ENCODE assay signal across 8 mouse cellular contexts in the genomic region with DNA sequence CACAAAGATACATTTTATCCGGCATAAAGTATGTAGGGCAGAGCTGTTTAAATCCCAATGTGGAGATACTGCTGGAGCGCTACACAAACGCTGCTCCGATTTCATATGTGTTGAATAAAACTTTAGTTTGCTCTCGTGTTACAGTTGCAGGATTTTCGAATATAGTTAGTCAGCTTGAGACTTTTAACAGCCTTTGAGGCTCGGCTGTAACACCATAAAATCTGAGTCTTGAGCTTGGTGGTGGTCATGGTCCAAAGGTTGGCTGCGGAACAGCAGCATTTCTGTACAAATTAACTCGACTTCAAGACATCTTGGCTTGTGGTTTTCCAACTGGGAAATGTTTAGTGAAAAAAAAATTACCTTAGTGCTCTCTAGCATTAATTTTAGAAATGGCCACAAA. TPM values are rescaled to one million over a fixed set of nuclear protein-coding genes. Genes with fewer than 3 reads are reported as not detected.
A peak's percentile ranks its signal among the peaks of the same experiment; 100 is the strongest.
DNase-seq lines count a peak whose midpoint lies in the region; ATAC-seq lines count a peak whose summit lies in the region.

No protein-coding gene starts in this region.

- no peak for ATAC-seq in lung, embryonic 15.5 days (ENCODE audit: borderline replicate concordance, extremely low read depth, low FRiP score, low TSS enrichment)
- no peak for ATAC-seq in heart, embryonic 15.5 days (replicated peaks; ENCODE audit: insufficient number of reproducible peaks, insufficient read depth, low FRiP score, low read depth)
- ATAC-seq in stomach, embryonic 14.5 days (ENCODE audit: insufficient number of reproducible peaks, insufficient read depth, low FRiP score, low read depth) = no peak
- no peak for ATAC-seq in megakaryocyte progenitor cell, adult 5-6 weeks (replicated peaks; ENCODE audit: poor library complexity)

- H3K27ac ChIP-seq in lung, embryonic 15.5 days = peak overlapping the region; percentile 45; the same call in 1 of the 2 replicates
- peak overlapping the region; percentile 21; the same call in 1 of the 2 replicates for H3K27ac ChIP-seq in heart, embryonic 15.5 days
- peak overlapping the region; percentile 86 for H3K27ac ChIP-seq in stomach, embryonic 14.5 days (ENCODE audit: low read length)

- WGBS in lung, embryonic 15.5 days = 28% methylated on average over 9 of the region's 9 CpGs
- WGBS in heart, embryonic 15.5 days = 24% methylated on average over 9 of the region's 9 CpGs
- WGBS in stomach, embryonic 14.5 days = 21% methylated on average over 9 of the region's 9 CpGs

- H3K9ac ChIP-seq in lung, embryonic 15.5 days = 0 out of 2 replicates have a peak overlapping the region, but pooled peaks have one; percentile 10
- H3K9ac ChIP-seq in heart, embryonic 15.5 days = peak overlapping the region; percentile 81
- H3K9ac ChIP-seq in stomach, embryonic 14.5 days (replicated peaks; ENCODE audit: low read depth, low read length) = peak overlapping the region; percentile 92

- no peaks in the 10 kb centered on the region for H3K27me3 ChIP-seq in lung, embryonic 15.5 days
- H3K27me3 ChIP-seq in heart, embryonic 15.5 days = no peaks in the 10 kb centered on the region
- no peaks in the 10 kb centered on the region for H3K27me3 ChIP-seq in stomach, embryonic 14.5 days (ENCODE audit: control insufficient read depth, insufficient read depth, low read length)

- H3K4me1 ChIP-seq in lung, embryonic 15.5 days = peaks cover 4% of the 10 kb centered on the region; the same call in 1 of the 2 replicates
- H3K4me1 ChIP-seq in heart, embryonic 15.5 days (replicated peaks) = peaks cover 10% of the 10 kb centered on the region; the same call in 1 of the 2 replicates
- H3K4me1 ChIP-seq in stomach, embryonic 14.5 days (ENCODE audit: control insufficient read depth, insufficient read depth, low read length) = peaks cover 7% of the 10 kb centered on the region; the same call in 1 of the 2 replicates

- H3K9me3 ChIP-seq in lung, embryonic 15.5 days = no peaks in the 10 kb centered on the region
- no peaks in the 10 kb centered on the region for H3K9me3 ChIP-seq in heart, embryonic 15.5 days (replicated peaks)
- H3K9me3 ChIP-seq in stomach, embryonic 14.5 days (ENCODE audit: control insufficient read depth, low read depth, low read length) = no peaks in the 10 kb centered on the region

- H3K36me3 ChIP-seq in lung, embryonic 15.5 days = no peaks in the 10 kb centered on the region
- no peaks in the 10 kb centered on the region for H3K36me3 ChIP-seq in heart, embryonic 15.5 days
- no peaks in the 10 kb centered on the region for H3K36me3 ChIP-seq in stomach, embryonic 14.5 days (ENCODE audit: control insufficient read depth, insufficient read depth, low read length)

- H3K4me3 ChIP-seq in lung, embryonic 15.5 days = peak overlapping the region; percentile 93
- peak overlapping the region; percentile 72 for H3K4me3 ChIP-seq in heart, embryonic 15.5 days
- peak overlapping the region; percentile 89 for H3K4me3 ChIP-seq in stomach, embryonic 14.5 days (ENCODE audit: low read depth, low read length)

- DNase-seq in lung, postnatal 4 days = no peak
- DNase-seq in kidney, postnatal 4 days = peak; percentile 35 to 62
- no peak for DNase-seq in layer of hippocampus, adult 9-11 months
- no peak for DNase-seq in MN1 (ENCODE audit: low spot score)

- H3K4me2 ChIP-seq in lung, embryonic 15.5 days = peak overlapping the region; percentile 55
- H3K4me2 ChIP-seq in heart, embryonic 15.5 days = peak overlapping the region; percentile 85
- H3K4me2 ChIP-seq in stomach, embryonic 14.5 days (replicated peaks; ENCODE audit: low read depth, low read length) = peak overlapping the region; percentile 75

RNA-seq across cellular contexts. Expression of gene Myo6, which starts 0.9 kb away (rescaled TPM):
- polyA plus RNA-seq in lung, embryonic 15.5 days (2015; fragmentation: Nextera tagmentation; extraction: Ambion mirVana) = 26.6 and 28.2 TPM in 2 replicates
- 9.6 and 10.2 TPM in 2 replicates for polyA plus RNA-seq in heart, embryonic 15.5 days (2015; fragmentation: Nextera tagmentation; extraction: Ambion mirVana)
- polyA plus RNA-seq in stomach, embryonic 14.5 days (2014; fragmentation: Nextera tagmentation; extraction: Ambion mirVana) = 50.6 and 54.9 TPM in 2 replicates
- 0.20 and 0.32 TPM in 2 replicates for total RNA-seq in megakaryocyte progenitor cell, adult 5-6 weeks (2015)
- 2.3 and 2.7 TPM in 2 replicates for total RNA-seq in megakaryocyte progenitor cell, adult 5-6 weeks (2017)

Comparison
In these comparisons a context has a peak if more than half of its experiments do, and no peak if none do; other contexts are left out.
1. H3K27ac ChIP-seq: peak in every context shown above with its lines; median percentile 86 in stomach, embryonic 14.5 days; 45 in lung, embryonic 15.5 days; 21 in heart, embryonic 15.5 days.
2. H3K9ac ChIP-seq: peak in every context shown above with its lines; median percentile 92 in stomach, embryonic 14.5 days; 81 in heart, embryonic 15.5 days; 10 in lung, embryonic 15.5 days.
3. DNase-seq: peak in kidney, postnatal 4 days (2 of 2); none in lung, postnatal 4 days (0 of 2), layer of hippocampus, adult 9-11 months (single experiment) and MN1 (single experiment).
4. Peak in every context shown above with its lines, with median percentiles within 50 percentile points of each other: H3K4me2 ChIP-seq and H3K4me3 ChIP-seq.